Mouse (Mus musculus): Measurements from ENCODE around the gene Pon1.

The Pon1 gene

GRCm38 (mm10) chr6:5193693-5194092 is at the start of gene Pon1:
Pon1 (minus strand) TSS chr6:5193946.
- WGBS, result 71% methylated on average over 5 of the region's 5 CpGs

DNA sequence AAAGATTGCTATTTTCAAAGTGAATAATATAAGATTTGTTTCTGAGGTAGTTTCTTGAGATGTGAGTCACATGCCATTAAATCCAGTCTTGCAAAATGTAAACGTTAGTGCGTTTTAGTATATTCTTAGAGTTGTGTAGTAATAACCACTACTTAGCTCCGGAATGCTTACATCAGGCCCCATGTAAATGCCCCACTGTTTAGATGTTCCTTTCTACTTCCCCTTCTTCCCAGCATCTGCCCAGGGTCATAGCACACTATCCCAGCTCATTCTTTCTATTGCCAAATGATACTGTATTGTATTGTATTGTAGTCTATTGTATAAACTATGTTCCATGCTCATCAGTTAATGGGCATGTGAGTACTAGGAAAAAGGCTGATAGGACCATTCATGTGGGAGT is 45.1 kb upstream of the Pon1 start:
- WGBS, result 95% methylated on average over 3 of the region's 3 CpGs

- WGBS, result 93% methylated on average over 4 of the region's 4 CpGs
These were observed 43.8 kb upstream of the Pon1 start for GRCm38 (mm10) chr6:5237510-5237909.

DNA sequence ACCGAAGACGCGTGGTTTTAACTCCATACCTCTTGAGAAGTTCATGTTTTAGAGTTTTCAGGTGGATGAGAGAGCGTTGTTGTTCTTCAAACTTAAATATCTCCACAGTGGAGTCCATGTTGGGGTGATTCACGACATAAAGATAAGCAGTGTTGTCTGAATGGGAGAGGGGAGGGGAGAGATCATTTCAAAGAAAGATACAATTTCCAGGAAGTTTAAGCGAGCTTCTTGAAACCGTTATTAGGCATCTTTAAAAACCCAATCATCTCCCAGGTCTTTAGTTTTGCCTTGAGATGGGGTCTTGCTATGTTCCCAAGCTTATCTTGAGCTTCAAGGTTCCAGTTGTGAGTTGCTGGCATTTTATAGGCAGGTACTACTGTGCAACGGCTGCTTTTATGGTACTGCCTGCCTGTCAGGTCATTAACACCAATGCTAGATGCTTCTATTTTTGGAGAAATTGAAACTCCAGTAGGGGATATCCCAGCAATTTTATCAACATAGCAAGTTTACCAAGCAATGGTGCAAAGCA is 43.2 kb upstream of the Pon1 start:
- WGBS, result 86% methylated on average over 8 of the region's 8 CpGs

GRCm38 (mm10) chr6:5234563-5234962 is 40.8 kb upstream of the Pon1 start:
- WGBS, result 80% methylated on average over 3 of the region's 3 CpGs

DNA sequence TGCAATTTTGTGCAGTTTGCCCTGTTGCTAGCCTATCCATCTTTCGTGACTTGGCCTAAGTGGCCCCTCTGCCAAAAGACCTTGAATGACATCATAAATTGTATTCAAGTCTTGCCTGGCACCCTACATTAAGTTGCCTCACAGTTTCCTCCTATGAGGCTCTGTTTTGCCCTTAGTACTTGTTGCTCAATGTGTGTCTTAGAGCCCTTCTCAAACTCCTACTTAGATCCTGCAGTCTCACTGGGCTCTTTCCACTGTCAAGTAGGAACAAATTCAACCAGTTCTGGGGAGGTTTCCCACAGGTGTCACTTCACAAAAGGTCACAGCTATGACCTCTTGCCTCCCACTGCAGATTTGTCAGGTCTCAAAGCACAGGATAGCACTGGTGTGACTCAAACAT is 40.1 kb upstream of the Pon1 start:
- WGBS, result 92% methylated on average over 1 of the region's 1 CpGs

DNA sequence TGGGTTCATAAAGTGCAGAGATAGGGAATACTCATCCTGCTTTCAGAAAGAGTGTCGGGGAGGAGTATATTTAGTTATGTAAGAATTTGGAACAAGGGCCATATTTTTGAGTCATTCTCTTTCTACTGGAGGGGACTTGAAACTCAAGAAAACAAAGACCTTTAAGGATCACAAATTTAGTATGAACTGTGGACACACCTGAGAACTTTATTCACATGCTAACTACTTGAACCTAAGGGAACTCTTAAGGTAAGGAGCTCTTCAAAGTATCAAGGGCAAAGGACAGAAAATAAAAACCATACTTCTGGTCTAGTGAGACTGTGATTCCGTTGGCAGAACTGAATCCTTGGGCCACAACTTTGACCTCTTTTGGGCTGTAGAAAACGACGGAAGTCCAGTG is 38.3 kb upstream of the Pon1 start:
- 90% methylated on average over 4 of the region's 4 CpGs for WGBS

DNA sequence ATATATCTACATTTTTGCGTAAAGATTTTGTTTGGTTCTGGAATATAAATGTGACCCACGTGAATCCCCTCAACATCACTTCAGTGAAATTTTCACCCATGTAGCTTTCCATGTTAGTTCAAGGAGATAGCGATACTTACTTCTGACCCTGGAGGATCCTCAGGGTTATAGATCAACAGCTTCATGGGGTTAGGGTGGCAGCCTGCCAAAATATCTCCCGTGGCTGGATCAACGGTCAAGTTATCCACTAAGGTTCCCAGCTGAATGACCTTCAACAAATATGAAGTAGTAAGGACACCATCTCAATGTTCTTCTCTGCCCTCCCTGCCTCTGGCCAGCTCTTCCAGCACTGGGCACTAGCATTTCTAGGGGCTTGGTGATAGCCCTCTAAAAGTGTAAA is 36.5 kb upstream of the Pon1 start:
- 85% methylated on average over 5 of the region's 5 CpGs for WGBS

- 81% methylated on average over 2 of the region's 2 CpGs for WGBS
These were observed 29.8 kb upstream of the Pon1 start for GRCm38 (mm10) chr6:5223551-5223950.

DNA sequence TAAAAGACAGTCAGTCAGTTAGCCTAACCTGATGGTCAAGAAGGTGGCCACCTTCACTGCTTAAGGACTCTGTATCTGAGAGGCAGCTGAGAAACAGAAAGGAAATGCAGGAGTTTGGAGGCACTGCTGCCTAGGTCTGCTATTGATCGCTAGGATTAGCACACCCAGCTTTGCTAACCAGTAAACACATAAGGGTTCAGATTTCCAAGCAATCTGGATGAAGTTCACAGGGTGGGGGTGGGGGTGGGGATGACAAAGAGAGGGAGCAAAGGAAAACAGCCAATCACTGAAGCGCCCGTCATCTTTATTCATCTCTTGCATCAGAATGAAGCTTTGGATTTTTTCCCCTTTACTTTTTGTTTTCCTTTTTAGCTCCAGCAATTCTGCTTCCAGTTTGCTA is 28.3 kb upstream of the Pon1 start:
- WGBS, result 83% methylated on average over 3 of the region's 3 CpGs

- WGBS, result 96% methylated on average over 4 of the region's 4 CpGs
These were observed 24.4 kb upstream of the Pon1 start for GRCm38 (mm10) chr6:5218190-5218589.

DNA sequence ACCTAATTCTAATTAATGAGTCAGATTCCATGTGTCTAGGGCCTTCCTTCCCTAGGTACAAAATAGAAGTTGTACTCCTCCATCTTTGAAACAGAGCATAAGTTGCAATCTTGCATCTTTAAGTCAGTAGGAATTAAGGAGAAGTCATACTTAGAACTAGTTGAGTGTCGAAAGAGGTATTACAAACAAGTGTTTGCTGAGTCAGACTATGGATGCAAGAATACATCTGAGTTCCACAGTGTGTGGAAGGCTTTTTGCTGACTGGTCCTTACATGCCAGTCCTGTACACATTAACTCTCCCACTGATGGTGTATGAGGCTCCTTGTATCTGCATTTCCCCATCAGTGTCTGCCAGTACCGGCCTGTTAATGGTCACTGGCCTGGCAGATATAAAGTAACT is 14.1 kb upstream of the Pon1 start:
- 90% methylated on average over 2 of the region's 2 CpGs for WGBS

DNA sequence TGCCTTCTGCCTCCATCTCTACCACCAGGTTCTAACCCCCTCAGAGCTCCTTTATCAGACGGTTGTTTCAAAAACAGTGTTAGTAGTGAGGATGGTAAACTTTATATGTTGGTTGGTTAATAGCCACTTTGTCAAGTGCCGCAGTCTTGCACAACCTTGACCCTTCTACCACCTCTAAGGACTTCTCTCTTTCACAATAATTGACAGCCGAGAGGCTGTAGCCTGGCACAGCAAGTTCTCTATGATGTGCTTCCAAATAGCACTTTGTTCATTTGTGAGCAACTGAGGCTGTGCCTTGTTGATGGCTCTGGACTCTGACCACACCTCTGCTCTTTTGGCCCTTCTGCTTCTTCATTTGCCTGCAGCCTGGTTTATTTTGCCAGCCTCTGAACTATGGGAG is 6.2 kb upstream of the Pon1 start:
- 91% methylated on average over 3 of the region's 3 CpGs for WGBS

DNA sequence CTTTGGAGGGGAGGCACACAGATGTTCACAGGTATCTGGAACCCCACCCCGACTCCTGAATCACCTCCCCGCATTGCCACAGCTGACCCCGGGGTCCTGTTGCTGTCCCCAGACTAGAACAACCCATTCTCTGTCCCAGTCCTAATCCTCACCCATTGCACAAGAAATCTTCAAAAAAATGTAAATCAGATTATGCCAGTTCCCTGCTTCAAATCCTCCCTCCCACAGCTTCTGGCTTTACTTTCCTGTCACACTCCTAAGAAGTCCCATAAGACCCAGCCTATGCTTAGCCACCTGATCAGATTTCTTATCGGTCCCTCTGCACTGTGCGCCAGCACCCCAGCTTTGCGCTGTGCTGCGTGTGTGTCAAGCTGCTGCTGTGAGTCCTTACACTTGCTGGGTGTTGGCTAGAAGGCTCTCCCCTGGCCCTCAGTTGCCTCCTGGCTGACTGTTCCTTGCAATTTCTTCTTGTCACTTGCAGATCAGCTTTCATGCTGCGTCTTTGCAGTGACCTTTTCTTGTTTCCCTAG is 5.7 kb upstream of the Pon1 start:
- 91% methylated on average over 8 of the region's 8 CpGs for WGBS

DNA sequence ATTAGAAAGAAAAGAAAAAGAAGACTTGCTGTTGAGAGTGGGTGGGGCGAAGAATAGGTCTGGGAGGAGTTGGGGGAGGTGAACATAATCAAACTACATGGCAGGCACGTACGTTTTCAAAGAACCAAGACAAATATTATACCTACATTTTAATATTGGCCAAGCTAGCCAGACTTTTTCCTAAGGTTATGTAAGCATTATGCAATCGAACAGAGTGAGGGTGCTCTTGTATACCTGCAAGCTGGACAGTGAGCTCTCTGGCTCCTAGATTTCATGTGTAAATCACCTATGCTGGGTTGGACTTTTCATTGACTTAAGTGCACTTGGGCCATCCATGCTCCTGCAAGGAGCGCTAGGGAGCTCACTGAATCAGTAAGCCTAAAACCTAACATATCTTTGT is 4.8 kb upstream of the Pon1 start:
- 94% methylated on average over 5 of the region's 5 CpGs for WGBS

GRCm38 (mm10) chr6:5190761-5191160 is 3.0 kb downstream of the Pon1 start:
- 91% methylated on average over 4 of the region's 4 CpGs for WGBS

GRCm38 (mm10) chr6:5189507-5189906 is 4.2 kb downstream of the Pon1 start:
- WGBS, result 63% methylated on average over 4 of the region's 4 CpGs

- WGBS, result 85% methylated on average over 6 of the region's 6 CpGs
These were observed 4.8 kb downstream of the Pon1 start for GRCm38 (mm10) chr6:5188938-5189337.

GRCm38 (mm10) chr6:5188036-5188435 is 5.7 kb downstream of the Pon1 start:
- 88% methylated on average over 5 of the region's 5 CpGs for WGBS

DNA sequence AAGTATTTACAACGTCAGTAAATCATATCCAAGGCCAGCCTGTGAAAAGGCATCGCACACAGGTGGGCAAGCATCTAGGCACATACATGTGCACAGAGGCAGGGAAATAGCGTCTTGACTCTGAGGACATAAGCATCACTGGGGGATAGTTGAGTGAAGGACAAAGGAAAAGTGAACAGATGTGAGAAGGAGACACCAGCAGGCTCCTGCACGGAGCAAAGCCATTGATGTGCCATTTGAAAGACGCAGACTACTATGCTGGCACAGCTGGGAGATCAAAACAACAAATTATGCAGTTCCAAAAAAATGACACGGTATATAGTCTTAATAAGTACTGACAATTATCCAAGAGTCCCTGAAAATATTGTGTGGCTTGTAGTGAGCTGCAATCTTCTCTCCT is 6.2 kb downstream of the Pon1 start:
- 88% methylated on average over 6 of the region's 6 CpGs for WGBS

DNA sequence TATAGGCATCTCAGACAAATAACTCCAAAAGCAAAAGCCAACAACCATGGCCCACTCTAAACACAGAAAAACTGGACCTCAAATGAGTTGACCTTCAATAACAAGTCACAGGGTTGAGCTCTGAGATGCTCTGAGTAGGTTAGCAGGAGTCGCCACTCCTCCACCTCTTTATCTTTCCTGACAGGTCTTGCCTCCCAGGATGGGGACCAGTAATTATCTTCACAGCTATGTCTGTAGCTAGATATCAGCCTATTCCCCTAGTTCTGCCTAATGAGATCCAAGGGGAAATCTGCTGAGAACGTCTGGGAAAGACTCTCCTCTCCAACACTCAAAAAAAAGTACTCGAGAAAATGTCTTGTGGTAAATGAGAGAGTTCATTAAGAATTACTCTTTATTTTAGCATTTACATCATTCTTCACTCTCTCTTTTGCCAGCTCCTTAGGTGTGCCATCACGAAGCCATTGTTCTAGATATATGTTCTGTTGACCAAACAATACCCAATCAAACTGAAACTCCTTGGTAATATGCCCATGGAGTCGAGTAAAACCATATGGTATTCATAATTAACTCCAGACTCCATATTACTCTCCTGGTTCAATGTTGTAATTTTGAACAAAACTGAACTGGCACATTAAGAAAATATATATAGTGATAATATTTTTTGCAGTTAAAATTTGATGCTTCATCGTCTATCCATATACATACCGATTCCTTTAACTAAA is 7.4 kb downstream of the Pon1 start:
- 80% methylated on average over 7 of the region's 7 CpGs for WGBS

GRCm38 (mm10) chr6:5180645-5181044 is 13.1 kb downstream of the Pon1 start:
- WGBS, result 84% methylated on average over 5 of the region's 5 CpGs

GRCm38 (mm10) chr6:5179189-5179588 is 14.6 kb downstream of the Pon1 start:
- 91% methylated on average over 6 of the region's 6 CpGs for WGBS
